Mouse (Mus musculus) CH12.LX (cell line): ENCODE results near the gene Igf1r. TPM values are rescaled to one million over a fixed set of nuclear protein-coding genes. Genes with fewer than 3 reads are reported as not detected.

Source experiments
- DNase-seq: peaks from one replicate; pipeline ENCODE4 v3.0.0-alpha.2; 2013; ENCODE audit errors: extremely low read depth
- H3K27ac ChIP-seq: 2 replicates; pipeline ENCODE4 v1.5.1; 2012; ENCODE audit warnings: low read depth, mild to moderate bottlenecking, control low read depth, moderate library complexity; ENCODE audit not compliant: insufficient read depth
- H3K27me3 ChIP-seq: replicated peaks from 2 replicates; pipeline ENCODE3; 2012; ENCODE audit warnings: inconsistent platforms
- H3K36me3 ChIP-seq, 2 experiments: replicated peaks in 1 of 2; 2 replicates each; pipeline versions ENCODE3 to v1.6.1; 2012; ENCODE audit warnings: inconsistent platforms in 1 of 2, low read length in 1 of 2, mild to moderate bottlenecking in 1 of 2, mixed read lengths in 1 of 2, moderate library complexity in 1 of 2; ENCODE audit not compliant: control insufficient read depth in 1 of 2, insufficient read depth in 1 of 2
- H3K4me1 ChIP-seq, 2 experiments: 2 replicates each; pipeline ENCODE4 v1.6.1; 2012; ENCODE audit warnings: inconsistent platforms in 1 of 2, moderate library complexity in 1 of 2; ENCODE audit not compliant: insufficient read depth in 2 of 2, control insufficient read depth in 1 of 2
- H3K4me2 ChIP-seq: 2 replicates; pipeline ENCODE4 v1.6.1; 2012; ENCODE audit warnings: low read depth, mild to moderate bottlenecking, control low read depth; ENCODE audit not compliant: poor library complexity, insufficient read depth, severe bottlenecking
- H3K4me3 ChIP-seq, 3 experiments: fragments of 150-350 bp in 1 of 3; sonication (generic) in 1 of 3; replicated peaks in 1 of 3; 2 replicates each; pipeline versions ENCODE3 to v1.5.1; 2011 to 2012; ENCODE audit warnings: low read depth in 2 of 3, low read length in 2 of 3, mild to moderate bottlenecking in 2 of 3, moderate library complexity in 2 of 3, control low read depth in 1 of 3, improper control_type of control experiment in 1 of 3, inconsistent platforms in 1 of 3, mixed read lengths in 1 of 3; ENCODE audit not compliant: poor library complexity in 1 of 3
- H3K79me2 ChIP-seq: replicated peaks from 2 replicates; pipeline ENCODE4 v1.6.1; 2012; ENCODE audit warnings: mild to moderate bottlenecking, moderate library complexity; ENCODE audit not compliant: control insufficient read depth, poor library complexity, insufficient read depth, severe bottlenecking; ENCODE audit errors: extremely low read depth
- H3K9ac ChIP-seq: 2 replicates; pipeline ENCODE4 v1.6.1; 2012; ENCODE audit warnings: low read depth, mild to moderate bottlenecking, control low read depth, moderate library complexity; ENCODE audit not compliant: insufficient read depth
- H3K9me3 ChIP-seq: replicated peaks from 2 replicates; pipeline ENCODE3; 2012; ENCODE audit warnings: low read length, inconsistent platforms, mixed read lengths
- BHLHE40 ChIP-seq: IDR thresholded peaks from 2 replicates; pipeline ENCODE4 v1.6.1; 2011; ENCODE audit warnings: mild to moderate bottlenecking, low read depth, low read length, improper control_type of control experiment
- CHD2 ChIP-seq: IDR thresholded peaks from 2 replicates; pipeline ENCODE4 v1.6.1; 2011; ENCODE audit warnings: low read length, improper control_type of control experiment
- ELF1 ChIP-seq: IDR thresholded peaks from 2 replicates; pipeline ENCODE4 v1.6.1; 2014; ENCODE audit warnings: low read depth, mild to moderate bottlenecking, inconsistent platforms, low read length, improper control_type of control experiment
- GABPA ChIP-seq: IDR thresholded peaks from 2 replicates; pipeline ENCODE4 v1.6.1; 2012; ENCODE audit warnings: low read depth, low read length, improper control_type of control experiment, inconsistent platforms; ENCODE audit not compliant: insufficient replicate concordance
- HCFC1 ChIP-seq: IDR thresholded peaks from 2 replicates; pipeline ENCODE4 v1.6.1; 2012; ENCODE audit warnings: low read depth, mild to moderate bottlenecking, inconsistent platforms, low read length, improper control_type of control experiment
- IRF4 ChIP-seq: IDR thresholded peaks from 2 replicates; pipeline ENCODE4 v1.6.1; 2014; ENCODE audit warnings: low read depth, mild to moderate bottlenecking, inconsistent platforms, low read length, improper control_type of control experiment
- JUND ChIP-seq: conservative IDR thresholded peaks from 2 replicates; pipeline ENCODE4 v1.6.1; 2011; ENCODE audit warnings: low read depth, low read length, improper control_type of control experiment
- MXI1 ChIP-seq: IDR thresholded peaks from 2 replicates; pipeline ENCODE4 v1.6.1; 2011; ENCODE audit warnings: mild to moderate bottlenecking, low read depth, low read length, improper control_type of control experiment
- PAX5 ChIP-seq: IDR thresholded peaks from 2 replicates; pipeline ENCODE4 v1.6.1; 2012; ENCODE audit warnings: low read length, inconsistent platforms, mixed read lengths
- POLR2AphosphoS2 ChIP-seq: IDR thresholded peaks from 2 replicates; pipeline ENCODE4 v1.6.1; 2011; ENCODE audit warnings: low read depth, low read length, improper control_type of control experiment
- RCOR1 ChIP-seq: conservative IDR thresholded peaks from 2 replicates; pipeline ENCODE4 v1.6.1; 2012; ENCODE audit warnings: low read depth, mild to moderate bottlenecking, inconsistent platforms, low read length, improper control_type of control experiment
- TCF12 ChIP-seq: IDR thresholded peaks from 2 replicates; pipeline ENCODE4 v1.6.1; 2014; ENCODE audit warnings: low read depth, mild to moderate bottlenecking, inconsistent platforms, low read length, improper control_type of control experiment
- UBTF ChIP-seq: IDR thresholded peaks from 2 replicates; pipeline ENCODE4 v1.6.1; 2012; ENCODE audit warnings: low read depth, mild to moderate bottlenecking, inconsistent platforms, low read length, improper control_type of control experiment, moderate library complexity
- USF1 ChIP-seq: IDR thresholded peaks from 2 replicates; pipeline ENCODE4 v1.6.1; 2014; ENCODE audit warnings: low read depth, mild to moderate bottlenecking, inconsistent platforms, low read length, improper control_type of control experiment
- dilution Hi-C: fragments of 300-500 bp; cut with MboI; formaldehyde crosslinking; loops from 2 replicates; pipeline ENCODE4 v1.14.3; 2020; ENCODE audit warnings: low sequenced_read_pairs; ENCODE audit not compliant: extremely low pct_unique_long_range_greater_than_20kb, extremely low pct_ligation_motif_present
- in situ Hi-C: fragments of 300-500 bp; cut with MboI; formaldehyde crosslinking; loops from 3 replicates; pipeline ENCODE4 v1.14.3; 2019; ENCODE audit warnings: low sequenced_read_pairs, low pct_ligation_motif_present, low pct_unique_long_range_greater_than_20kb, mixed read lengths
- polyA plus RNA-seq: library from polyadenylated mRNA; unstranded; fragments of >175 nt; gene quantifications from 2 replicates; pipeline ENCODE4 v1.2.1, GENCODE M21; 2012; ENCODE audit warnings: low read depth; ENCODE audit not compliant: insufficient read length
- total RNA-seq, 2 experiments: library from RNA; depleted of rRNA; stranded (reverse); fragments of 300-350 nt in 1 of 2; fragments of >200 nt in 1 of 2; gene quantifications; 2 replicates each; pipeline ENCODE4 v1.2.3; 2012 to 2014

Gene Igf1r
- total and polyA plus RNA-seq, 3 experiments: 0.19 to 1.6 (median 0.29) TPM

DNA sequence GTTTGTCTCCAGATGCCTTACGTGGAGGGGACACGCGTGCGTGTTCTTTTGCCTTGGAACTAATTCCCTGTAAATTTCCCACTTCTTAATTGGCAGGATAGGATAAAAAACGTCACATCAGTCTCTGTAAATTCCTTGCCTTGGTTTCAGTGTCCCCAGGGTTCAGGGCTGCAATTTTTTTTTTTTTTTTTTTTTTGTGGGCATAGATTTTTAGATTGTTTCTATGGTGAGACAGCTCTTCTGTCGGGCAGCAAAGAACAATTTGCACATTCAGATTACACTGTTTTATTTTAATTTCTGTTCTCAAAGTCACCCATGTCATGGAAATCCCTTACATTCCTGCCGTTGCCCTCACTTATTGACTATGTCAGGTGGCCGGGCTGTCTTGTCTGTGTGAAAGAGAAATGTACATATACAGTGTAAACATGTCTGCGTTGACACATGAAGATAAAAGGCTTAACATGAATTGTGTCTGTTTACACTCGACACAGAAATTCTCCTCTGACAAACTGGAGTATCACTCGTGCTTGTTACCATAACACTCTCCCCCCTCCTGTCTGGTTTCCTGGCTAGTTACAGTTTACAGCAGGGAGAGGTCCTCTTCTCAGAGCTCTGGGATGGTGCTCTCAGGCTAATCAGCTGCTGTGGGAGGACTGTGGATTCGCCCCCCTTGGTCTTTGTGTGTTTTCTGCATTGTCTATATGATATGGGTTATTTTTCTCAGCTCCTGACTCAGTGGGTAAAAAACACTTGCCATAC, 43.8 kb downstream of the Igf1r start:
- no peak overlapping the region for H3K4me3 ChIP-seq
- no peaks in the 10 kb centered on the region for H3K9me3 ChIP-seq
- in situ Hi-C loops (no loop called here), dilution Hi-C loops (no loop called here)
- H3K4me1 ChIP-seq: no peaks in the 10 kb centered on the region
- no peaks in the 10 kb centered on the region for H3K36me3 ChIP-seq
- no peak for DNase-seq
- H3K79me2 ChIP-seq: no peaks in the 10 kb centered on the region
- H3K27ac ChIP-seq: no peak overlapping the region
- peaks cover 54% of the 10 kb centered on the region for H3K27me3 ChIP-seq
- no peak overlapping the region for H3K9ac ChIP-seq
- no peak for TF ChIP-seq BHLHE40
- TF ChIP-seq PAX5: no peak
- no peak for TF ChIP-seq JUND
- no peak for TF ChIP-seq ELF1
- TF ChIP-seq MXI1: no peak
- TF ChIP-seq IRF4: no peak
- TF ChIP-seq POLR2AphosphoS2: no peak
- no peak for TF ChIP-seq RCOR1
- no peak for TF ChIP-seq TCF12
- no peak for TF ChIP-seq GABPA
- no peak for TF ChIP-seq USF1
- TF ChIP-seq UBTF: no peak
- TF ChIP-seq CHD2: no peak
- no peak for TF ChIP-seq HCFC1
- no peak overlapping the region for H3K4me2 ChIP-seq

- Histone ChIP-seq H3K27me3 (peaks cover 30% of the 10 kb centered on the region), H3K9ac (no peak overlapping the region), H3K36me3 (no peaks in the 10 kb centered on the region), H3K4me3 (no peak overlapping the region), H3K4me2 (no peak overlapping the region), H3K9me3 (peaks cover 3% of the 10 kb centered on the region), H3K4me1 (no peaks in the 10 kb centered on the region), H3K27ac (no peak overlapping the region), H3K79me2 (no peaks in the 10 kb centered on the region)
- DNase-seq: no peak
- dilution Hi-C loops (no loop called here), in situ Hi-C loops (no loop called here)
- no peak for TF ChIP-seq BHLHE40
Observed at GRCm38 (mm10) chr7:68001269-68001668, 48.6 kb downstream of the Igf1r start.
